Mouse (Mus musculus): ENCODE measurements around the gene Tekt5.

- TF ChIP-seq CTCF (IDR thresholded peaks at IDR 0.05; ENCODE audit: control insufficient read depth, insufficient read depth, low read length) (no peak), POLR2A (IDR thresholded peaks at IDR 0.05; ENCODE audit: borderline replicate concordance, control insufficient read depth, low read depth, low read length) (no peak)
Observed at GRCm38 (mm10) chr16:10336454-10337421, 58.6 kb downstream of the Tekt5 start.

Measured in bone marrow, adult 2 months (tissue).